17 mouse cellular contexts compared by ENCODE assay signal in genomic region chr9:91401471-91401870, GRCm38 (mm10). TPM values are rescaled to one million over a fixed set of nuclear protein-coding genes. Genes with fewer than 3 reads are reported as not detected.
"Had no signal": no experiment of that assay in that cellular context is flagged by ENCODE, and none has a peak within 500 bp of the region (broad histone marks: within the 10 kb centered on the region; RNA-seq: fewer than 3 reads in every experiment).

No protein-coding gene starts in this region.

- H3K9ac ChIP-seq: liver, embryonic 15.5 days had no signal

- H3K4me1 ChIP-seq: liver, embryonic 15.5 days had no signal

- H3K4me3 ChIP-seq: layer of hippocampus, adult 2 months; liver, embryonic 15.5 days had no signal

- ATAC-seq: lung, postnatal 0 days had no signal

- H3K36me3 ChIP-seq: liver, embryonic 15.5 days had no signal

- H3K4me2 ChIP-seq: liver, embryonic 11.5 days; liver, embryonic 15.5 days had no signal

- H3K27ac ChIP-seq: layer of hippocampus, adult 2 months; liver, embryonic 15.5 days; stomach, postnatal 0 days had no signal

- H3K9me3 ChIP-seq: liver, embryonic 15.5 days had no signal

- DNase-seq: kidney, adult 18-20 months; kidney, postnatal 10 days; kidney, postnatal 4 days; lung, adult 2 months; lung, postnatal 36 days; right cerebral cortex, adult 18-20 months; right cerebral cortex, postnatal 25 days; thymus, postnatal 4 days had no signal

RNA-seq across cellular contexts. Expression of gene Zic1, which starts 35.9 kb away (rescaled TPM):
- total RNA-seq: megakaryocyte progenitor cell, adult 5-6 weeks; neutrophil, adult 5-6 weeks had no signal
- polyA plus RNA-seq: lung, postnatal 0 days; small intestine, adult 2 months; stomach, postnatal 0 days had no signal

RNA-seq across cellular contexts. Expression of gene Zic4, which starts 39.3 kb away (rescaled TPM):
- total RNA-seq: megakaryocyte progenitor cell, adult 5-6 weeks; neutrophil, adult 5-6 weeks had no signal
- polyA plus RNA-seq: kidney, embryonic 14.5 days; liver, embryonic 11.5 days; liver, embryonic 15.5 days; lung, adult 2 months; lung, postnatal 0 days; small intestine, adult 2 months; stomach, postnatal 0 days had no signal
